Mouse (Mus musculus) neural tube, embryonic 11.5 days (tissue): Measurements from ENCODE around the gene Usp39. TPM values are rescaled to one million over a fixed set of nuclear protein-coding genes. Genes with fewer than 3 reads are reported as not detected.

Source experiments
- ATAC-seq: fragments of 200-750 bp; cut with Nextera tagmentation; 2 replicates; pipeline ENCODE4 v1.8.0; 2017; ENCODE audit warnings: moderate number of reproducible peaks, mild to moderate bottlenecking, moderate TSS enrichment, moderate library complexity; ENCODE audit not compliant: insufficient read depth, low FRiP score, low TSS enrichment
- DNase-seq: peaks from one replicate; pipeline ENCODE4 v3.0.0-alpha.2; 2015; ENCODE audit warnings: low spot score
- H3K27ac ChIP-seq: fragments of 300-500 bp; sonication (generic); 2 replicates; pipeline ENCODE4 v1.5.1; 2014; ENCODE audit warnings: low read depth, mild to moderate bottlenecking, low read length
- H3K27me3 ChIP-seq: fragments of 300-500 bp; sonication (generic); 2 replicates; pipeline ENCODE4 v1.6.1; 2014; ENCODE audit warnings: mild to moderate bottlenecking, low read length, mixed read lengths; ENCODE audit not compliant: control insufficient read depth, insufficient read depth
- H3K36me3 ChIP-seq: fragments of 300-500 bp; sonication (generic); 2 replicates; pipeline ENCODE4 v1.6.1; 2014; ENCODE audit warnings: mild to moderate bottlenecking, low read length, moderate library complexity, mixed read lengths; ENCODE audit not compliant: control insufficient read depth, insufficient read depth
- H3K4me1 ChIP-seq: fragments of 300-500 bp; sonication (generic); 2 replicates; pipeline ENCODE4 v1.6.1; 2014; ENCODE audit warnings: low read length, mixed read lengths; ENCODE audit not compliant: control insufficient read depth, insufficient read depth
- H3K4me2 ChIP-seq: fragments of 300-500 bp; sonication (generic); 2 replicates; pipeline ENCODE4 v1.6.1; 2014; ENCODE audit warnings: low read depth, mild to moderate bottlenecking, moderate library complexity
- H3K4me3 ChIP-seq: fragments of 300-500 bp; sonication (generic); 2 replicates; pipeline ENCODE4 v1.5.1; 2014; ENCODE audit warnings: low read depth, low read length
- H3K9ac ChIP-seq: fragments of 300-500 bp; sonication (generic); 2 replicates; pipeline ENCODE4 v1.6.1; 2014; ENCODE audit warnings: mild to moderate bottlenecking, low read length
- H3K9me3 ChIP-seq: fragments of 300-500 bp; sonication (generic); 2 replicates; pipeline ENCODE4 v1.6.1; 2016; ENCODE audit warnings: low read length; ENCODE audit not compliant: control insufficient read depth
- WGBS: fragments of 180-500 bp; shearing (Covaris S2); extraction: QIAGEN DNeasy Blood & Tissue Kit; methylation state at CpG from one replicate; pipeline ENCODE4 v1.1.7; 2014; 5-methylcytosine and 5-hydroxymethylcytosine counted together
- polyA plus RNA-seq: library from polyadenylated mRNA; unstranded; fragments of >200 nt; fragmentation: Nextera tagmentation; extraction: Ambion mirVana; gene quantifications from 2 replicates; pipeline ENCODE4 v1.2.1, GENCODE M21; 2014

The Usp39 gene
- polyA plus RNA-seq, 1 experiment from 2014 or later, result 95.7 TPM

GRCm38 (mm10) chr6:72348411-72348810 lies 3.4 kb upstream of the Usp39 start:
- ATAC-seq (no peak), DNase-seq (no peak)
- H3K4me2 ChIP-seq, result peak overlapping the region; percentile 52; the same call in 1 of the 2 replicates
- no peaks in the 10 kb centered on the region for H3K36me3 ChIP-seq
- H3K9ac ChIP-seq, result no peak overlapping the region; the same call in 1 of the 2 replicates
- H3K27me3 ChIP-seq, result no peaks in the 10 kb centered on the region
- peaks cover 14% of the 10 kb centered on the region for H3K4me1 ChIP-seq
- H3K4me3 ChIP-seq, result 0 out of 2 replicates have a peak overlapping the region, but pooled peaks have one; percentile 88
- 85% methylated on average over 10 of the region's 10 CpGs for WGBS
- H3K9me3 ChIP-seq, result no peaks in the 10 kb centered on the region
- no peak overlapping the region for H3K27ac ChIP-seq

DNA sequence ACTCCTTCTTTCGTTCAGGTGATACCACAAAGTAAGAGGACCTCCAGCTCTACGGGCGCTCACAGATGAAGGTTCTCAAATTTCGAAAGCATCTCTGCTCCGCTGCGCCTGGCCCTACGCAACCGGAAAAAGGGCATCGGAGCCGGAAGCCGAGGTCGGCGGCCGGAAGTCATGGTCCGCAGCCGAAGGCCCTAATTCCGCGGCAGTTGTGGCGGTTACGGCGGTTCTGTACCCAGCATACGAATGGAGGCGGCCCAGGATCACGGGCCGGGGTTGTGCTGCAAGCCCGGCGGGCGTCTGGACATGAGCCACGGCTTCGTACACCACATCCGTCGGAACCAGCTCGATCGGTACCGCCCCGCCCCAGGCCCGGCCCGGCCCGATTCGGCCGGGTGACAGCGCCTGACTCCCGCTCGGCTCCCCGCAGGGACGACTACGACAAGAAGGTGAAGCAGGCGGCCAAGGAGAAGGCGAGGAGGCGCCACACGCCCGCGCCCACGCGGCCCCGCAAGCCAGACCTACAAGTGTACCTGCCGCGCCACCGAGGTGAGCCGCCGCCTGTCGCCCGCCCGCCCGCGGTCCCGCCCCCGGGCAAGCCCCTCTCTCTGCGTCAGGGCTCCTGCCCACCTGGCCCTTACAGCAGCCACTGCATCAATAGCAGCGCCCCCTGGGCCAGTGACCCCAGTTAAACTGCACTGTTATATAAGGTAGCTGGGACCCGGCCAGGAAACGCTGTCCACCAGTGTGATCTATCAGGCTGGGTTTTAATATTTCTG lies 2.4 kb upstream of the Usp39 start, which contains the start of gene 0610030E20Rik:
TSS of gene 0610030E20Rik (plus strand) at position 152 of the 776 bp plus-strand sequence.
- DNase-seq (peak; percentile 81), ATAC-seq (peak; percentile 57; the same call in 1 of the 2 replicates)
- H3K27ac ChIP-seq, result peak within 1 kb of the TSS; percentile 54; the same call in 1 of the 2 replicates
- peak within 1 kb of the TSS; percentile 89 for H3K9ac ChIP-seq
- H3K27me3 ChIP-seq, result no peaks in the 10 kb centered on the region
- no peaks in the 10 kb centered on the region for H3K9me3 ChIP-seq
- H3K36me3 ChIP-seq, result no peaks in the 10 kb centered on the region
- H3K4me3 ChIP-seq, result peak within 1 kb of the TSS; percentile 88
- H3K4me2 ChIP-seq, result peak within 1 kb of the TSS; percentile 52
- H3K4me1 ChIP-seq, result peaks cover 14% of the 10 kb centered on the region
- WGBS, result under 1% methylated on average over 65 of the region's 72 CpGs

GRCm38 (mm10) chr6:72346261-72346660 lies 1.3 kb upstream of the Usp39 start:
- Histone ChIP-seq H3K4me2 (no peak overlapping the region), H3K27me3 (no peaks in the 10 kb centered on the region), H3K27ac (no peak overlapping the region), H3K9ac (no peak overlapping the region), H3K36me3 (no peaks in the 10 kb centered on the region), H3K9me3 (no peaks in the 10 kb centered on the region), H3K4me1 (peaks cover 14% of the 10 kb centered on the region), H3K4me3 (no peak overlapping the region)
- 87% methylated on average over 4 of the region's 4 CpGs for WGBS
- DNase-seq, result no peak
- ATAC-seq, result no peak

DNA sequence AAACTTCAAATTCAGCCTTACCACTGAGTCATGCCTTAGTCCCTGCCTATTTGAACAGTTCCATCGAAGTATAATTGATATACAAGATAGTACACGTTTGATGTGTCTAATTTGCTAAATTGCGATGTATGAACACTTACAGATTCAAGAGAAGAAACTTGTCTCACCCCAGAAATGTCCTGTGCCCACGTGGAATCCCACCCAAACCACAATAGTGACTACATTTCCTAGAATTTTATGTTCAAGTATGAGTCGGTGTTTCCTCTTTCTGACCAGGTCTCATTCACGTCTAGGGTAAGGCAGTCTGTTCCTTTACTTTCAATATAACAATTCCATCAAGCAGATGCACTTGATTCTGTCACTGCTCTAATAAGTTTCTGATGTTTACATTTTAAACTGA lies 649 bp upstream of the Usp39 start:
- Histone ChIP-seq H3K4me3 (no peak overlapping the region; the same call in 1 of the 2 replicates), H3K27ac (no peak overlapping the region), H3K4me2 (peak overlapping the region; percentile 83), H3K9ac (no peak overlapping the region), H3K36me3 (no peaks in the 10 kb centered on the region), H3K9me3 (no peaks in the 10 kb centered on the region), H3K4me1 (peaks cover 14% of the 10 kb centered on the region), H3K27me3 (no peaks in the 10 kb centered on the region)
- WGBS, result 59% methylated on average over 6 of the region's 6 CpGs
- ATAC-seq (peak; percentile 7; the same call in 1 of the 2 replicates), DNase-seq (no peak)

DNA sequence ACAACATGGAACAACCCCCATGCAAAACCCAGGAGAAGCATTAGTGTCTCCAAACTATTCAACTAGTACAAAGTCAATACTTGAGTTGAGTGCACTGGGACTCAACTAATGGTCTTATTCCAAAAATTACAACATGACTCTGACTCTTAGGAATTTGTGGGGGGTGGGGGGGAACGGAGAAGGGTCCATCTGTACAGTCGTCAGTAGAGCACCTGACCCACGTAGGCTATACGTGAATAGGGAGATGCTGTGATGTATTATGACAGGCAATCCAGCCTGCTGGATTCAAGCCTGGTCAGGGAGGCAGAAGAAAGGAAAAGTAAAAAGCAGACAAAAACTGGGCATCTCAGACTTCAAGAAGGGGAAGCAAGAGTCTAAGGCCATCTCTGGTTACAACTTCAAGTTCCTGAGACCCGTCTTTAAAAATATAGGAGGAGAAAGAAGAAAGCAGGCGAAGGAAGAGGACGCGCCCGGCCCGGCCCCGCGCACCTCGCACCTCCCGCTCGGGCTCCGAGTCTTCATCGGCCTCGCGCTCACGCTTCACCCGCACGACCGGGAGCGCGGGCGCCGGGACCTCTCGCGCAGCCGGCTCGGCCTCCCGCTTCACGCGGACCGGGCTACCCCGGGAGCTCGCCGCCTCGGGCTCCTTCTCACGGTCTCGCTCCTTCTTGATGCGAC lies 449 bp downstream of the Usp39 start:
- Histone ChIP-seq H3K9me3 (no peaks in the 10 kb centered on the region), H3K27me3 (no peaks in the 10 kb centered on the region), H3K4me2 (peak overlapping the region; percentile 83), H3K9ac (peak overlapping the region; percentile 81), H3K36me3 (no peaks in the 10 kb centered on the region), H3K4me3 (peak overlapping the region; percentile 82), H3K27ac (0 out of 2 replicates have a peak overlapping the region, but pooled peaks have one; percentile 30), H3K4me1 (peaks cover 14% of the 10 kb centered on the region)
- DNase-seq, result no peak
- ATAC-seq, result no peak; the same call in 1 of the 2 replicates
- WGBS, result under 1% methylated on average over 42 of the region's 42 CpGs

GRCm38 (mm10) chr6:72340481-72340880 lies 4.5 kb downstream of the Usp39 start:
- H3K9ac ChIP-seq, result no peak overlapping the region
- no peaks in the 10 kb centered on the region for H3K9me3 ChIP-seq
- H3K36me3 ChIP-seq, result peaks cover 6% of the 10 kb centered on the region; the same call in 1 of the 2 replicates
- H3K4me2 ChIP-seq, result no peak overlapping the region
- WGBS, result 71% methylated on average over 2 of the region's 2 CpGs
- H3K4me1 ChIP-seq, result peaks cover 8% of the 10 kb centered on the region
- ATAC-seq (no peak), DNase-seq (no peak)
- H3K4me3 ChIP-seq, result no peak overlapping the region
- H3K27me3 ChIP-seq, result no peaks in the 10 kb centered on the region
- H3K27ac ChIP-seq, result no peak overlapping the region

DNA sequence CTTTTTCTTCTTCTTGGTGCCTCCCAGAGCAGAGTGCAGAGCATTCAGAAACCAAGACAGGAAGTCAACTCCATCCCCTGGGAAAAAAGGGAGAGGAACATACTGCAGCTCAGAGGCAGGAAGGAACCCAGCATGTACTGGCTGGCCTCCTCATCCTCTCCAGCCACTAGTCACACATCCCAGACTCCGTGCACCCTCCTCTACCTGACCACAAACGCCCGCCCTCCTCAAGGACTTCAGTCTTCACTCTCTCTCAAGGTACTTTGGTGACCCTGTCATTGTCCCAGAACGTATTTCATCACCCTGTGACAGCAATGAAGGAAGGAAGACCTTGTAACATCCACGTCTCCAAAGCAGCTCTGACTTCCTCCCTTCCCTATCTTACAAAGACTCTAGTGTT lies 11.9 kb downstream of the Usp39 start:
- H3K27ac ChIP-seq, result no peak overlapping the region
- H3K9me3 ChIP-seq, result no peaks in the 10 kb centered on the region
- no peak overlapping the region for H3K4me3 ChIP-seq
- H3K4me1 ChIP-seq, result no peaks in the 10 kb centered on the region
- no peak overlapping the region for H3K4me2 ChIP-seq
- H3K27me3 ChIP-seq, result no peaks in the 10 kb centered on the region
- WGBS, result 82% methylated on average over 5 of the region's 5 CpGs
- H3K36me3 ChIP-seq, result peaks cover 16% of the 10 kb centered on the region
- DNase-seq (no peak), ATAC-seq (no peak)
- no peak overlapping the region for H3K9ac ChIP-seq

- peaks cover 20% of the 10 kb centered on the region for H3K36me3 ChIP-seq
- WGBS, result 93% methylated on average over 4 of the region's 4 CpGs
- H3K27ac ChIP-seq, result no peak overlapping the region
- H3K4me3 ChIP-seq, result no peak overlapping the region
- ATAC-seq (no peak), DNase-seq (no peak)
- H3K4me1 ChIP-seq, result no peaks in the 10 kb centered on the region
- H3K27me3 ChIP-seq, result no peaks in the 10 kb centered on the region
- H3K9me3 ChIP-seq, result no peaks in the 10 kb centered on the region
- no peak overlapping the region for H3K4me2 ChIP-seq
- no peak overlapping the region for H3K9ac ChIP-seq
Measured at GRCm38 (mm10) chr6:72330133-72330532, 14.9 kb downstream of the Usp39 start.
